Mouse (Mus musculus) heart, embryonic 16.5 days (tissue): ENCODE results near the gene Src. TPM values are rescaled to one million over a fixed set of nuclear protein-coding genes. Genes with fewer than 3 reads are reported as not detected.

Experiments
- ATAC-seq: fragments of 200-750 bp; cut with Nextera tagmentation; replicated peaks from 2 replicates; pipeline ENCODE4 v1.8.0; 2017; ENCODE audit warnings: moderate number of reproducible peaks; ENCODE audit not compliant: insufficient read depth, low FRiP score; ENCODE audit errors: extremely low read depth
- H3K27ac ChIP-seq: fragments of 300-500 bp; sonication (generic); 2 replicates; pipeline ENCODE4 v1.5.1; 2014; ENCODE audit warnings: mild to moderate bottlenecking, low read length, control low read depth, moderate library complexity
- H3K27me3 ChIP-seq: fragments of 300-500 bp; sonication (generic); 2 replicates; pipeline ENCODE4 v1.6.1; 2014; ENCODE audit warnings: low read length, mixed read lengths; ENCODE audit not compliant: control insufficient read depth, insufficient read depth
- H3K36me3 ChIP-seq: fragments of 300-500 bp; sonication (generic); 2 replicates; pipeline ENCODE4 v1.6.1; 2014; ENCODE audit not compliant: control insufficient read depth, insufficient read depth
- H3K4me1 ChIP-seq: fragments of 300-500 bp; sonication (generic); 2 replicates; pipeline ENCODE4 v1.6.1; 2014; ENCODE audit warnings: low read length, mixed read lengths; ENCODE audit not compliant: control insufficient read depth, insufficient read depth
- H3K4me2 ChIP-seq: fragments of 300-500 bp; sonication (generic); 2 replicates; pipeline ENCODE4 v1.6.1; 2014; ENCODE audit warnings: low read depth, mild to moderate bottlenecking, control low read depth, low read length
- H3K4me3 ChIP-seq: fragments of 300-500 bp; sonication (generic); 2 replicates; pipeline ENCODE4 v1.5.1; 2014; ENCODE audit warnings: mild to moderate bottlenecking, control low read depth, low read length
- H3K9ac ChIP-seq: fragments of 300-500 bp; sonication (generic); 2 replicates; pipeline ENCODE4 v1.6.1; 2014; ENCODE audit warnings: low read length, control low read depth
- H3K9me3 ChIP-seq: fragments of 300-500 bp; sonication (generic); replicated peaks from 2 replicates; pipeline ENCODE4 v1.6.1; 2016; ENCODE audit warnings: low read length; ENCODE audit not compliant: control insufficient read depth
- WGBS: fragments of 180-500 bp; shearing (Covaris S2); extraction: QIAGEN DNeasy Blood & Tissue Kit; methylation state at CpG from one replicate; pipeline ENCODE4 v1.1.7; 2014; 5-methylcytosine and 5-hydroxymethylcytosine counted together
- polyA plus RNA-seq: library from polyadenylated mRNA; unstranded; fragments of >200 nt; fragmentation: Nextera tagmentation; extraction: Ambion mirVana; gene quantifications from 2 replicates; pipeline ENCODE4 v1.2.1, GENCODE M21; 2015

The Src gene
- polyA plus RNA-seq, 1 experiment from 2014 or later = 5.7 TPM

DNA sequence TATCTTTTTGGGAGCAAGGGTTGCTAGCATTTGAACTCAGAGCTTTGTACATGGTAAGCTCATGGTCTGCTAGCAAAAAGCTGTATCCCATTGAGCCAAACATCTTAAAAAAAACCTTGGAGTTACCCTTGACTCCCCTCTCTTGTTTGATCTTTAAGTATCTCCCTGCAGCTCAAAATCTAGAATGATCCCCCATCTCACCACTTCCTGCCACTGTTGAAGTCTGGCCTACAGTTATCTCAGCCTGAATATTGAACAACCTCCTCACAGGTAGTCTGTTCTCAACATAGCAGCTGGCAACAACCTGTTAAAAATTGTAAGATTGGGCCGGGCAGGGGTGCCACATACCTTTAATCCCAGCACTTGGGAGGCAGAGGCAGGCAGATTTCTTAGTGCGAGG lies 17.0 kb upstream of the Src start:
- 0 out of 2 replicates have a peak, but pooled peaks cover under 1% of the 10 kb centered on the region for H3K4me1 ChIP-seq
- H3K4me2 ChIP-seq = no peak overlapping the region
- H3K27ac ChIP-seq = no peak overlapping the region
- no peak for ATAC-seq
- 81% methylated on average over 2 of the region's 2 CpGs for WGBS
- H3K36me3 ChIP-seq = peaks cover 10% of the 10 kb centered on the region
- no peak overlapping the region for H3K4me3 ChIP-seq
- no peaks in the 10 kb centered on the region for H3K27me3 ChIP-seq
- H3K9me3 ChIP-seq = no peaks in the 10 kb centered on the region
- no peak overlapping the region for H3K9ac ChIP-seq

DNA sequence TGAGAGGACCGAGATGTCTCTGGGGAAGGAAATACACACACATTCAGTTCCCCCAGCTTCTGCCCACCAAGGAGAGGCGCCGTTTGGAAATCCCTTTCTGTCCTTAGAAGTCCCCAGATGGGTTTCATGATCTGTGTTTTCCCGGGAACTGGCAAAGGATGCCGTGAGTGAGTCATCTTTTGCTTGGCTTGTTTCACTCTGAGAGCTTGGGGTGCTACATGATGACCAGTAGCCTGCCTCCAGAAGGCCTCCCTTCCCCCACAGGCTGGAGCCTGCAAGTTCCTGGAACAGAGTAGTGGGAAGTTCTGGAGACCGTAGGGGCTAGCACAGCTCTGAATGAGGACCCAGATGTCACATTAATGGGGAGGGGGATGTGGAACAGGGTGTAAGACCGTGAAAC lies 10.6 kb upstream of the Src start:
- Histone ChIP-seq H3K36me3 (no peaks in the 10 kb centered on the region), H3K9me3 (no peaks in the 10 kb centered on the region), H3K9ac (no peak overlapping the region), H3K4me1 (peaks cover 3% of the 10 kb centered on the region; the same call in 1 of the 2 replicates), H3K4me2 (no peak overlapping the region), H3K27ac (no peak overlapping the region), H3K4me3 (no peak overlapping the region), H3K27me3 (no peaks in the 10 kb centered on the region)
- peak; percentile 37; the same call in 1 of the 2 replicates for ATAC-seq
- WGBS = 70% methylated on average over 7 of the region's 7 CpGs

DNA sequence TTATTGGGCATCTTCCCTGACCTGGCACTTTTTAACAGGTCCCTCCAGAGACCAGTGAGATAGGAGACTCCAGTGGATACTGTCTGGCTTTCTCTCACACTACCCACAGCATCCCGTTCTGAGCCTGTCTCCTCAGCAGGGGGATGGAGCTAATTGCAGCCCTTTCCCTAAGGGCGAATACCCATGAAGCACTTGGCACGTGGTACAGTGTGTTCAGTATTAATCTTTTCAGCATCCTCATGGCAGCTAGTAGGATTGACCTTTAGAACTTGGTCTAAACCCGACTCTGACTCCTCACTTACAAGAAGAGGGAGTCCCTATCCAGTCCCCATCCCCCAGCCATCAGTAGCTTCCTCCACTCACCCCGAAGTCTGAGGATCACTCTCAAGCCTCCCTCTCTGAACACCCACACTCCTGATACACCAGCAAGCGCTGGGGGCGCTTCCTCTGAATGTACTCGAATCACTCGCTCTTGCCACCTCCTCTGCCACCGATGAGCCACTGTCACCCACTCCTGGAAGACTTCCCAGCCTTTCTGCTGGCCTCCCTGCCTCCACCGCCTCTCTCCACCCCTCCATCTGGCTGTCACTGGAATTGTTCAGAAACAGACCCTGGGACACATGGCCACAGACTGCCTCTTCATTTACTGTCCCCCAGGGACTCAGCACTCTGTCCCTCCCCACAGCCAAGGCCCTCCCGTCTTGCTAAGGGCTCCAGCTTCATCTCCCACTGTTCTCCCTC lies 8.3 kb upstream of the Src start:
- WGBS = 63% methylated on average over 12 of the region's 12 CpGs

DNA sequence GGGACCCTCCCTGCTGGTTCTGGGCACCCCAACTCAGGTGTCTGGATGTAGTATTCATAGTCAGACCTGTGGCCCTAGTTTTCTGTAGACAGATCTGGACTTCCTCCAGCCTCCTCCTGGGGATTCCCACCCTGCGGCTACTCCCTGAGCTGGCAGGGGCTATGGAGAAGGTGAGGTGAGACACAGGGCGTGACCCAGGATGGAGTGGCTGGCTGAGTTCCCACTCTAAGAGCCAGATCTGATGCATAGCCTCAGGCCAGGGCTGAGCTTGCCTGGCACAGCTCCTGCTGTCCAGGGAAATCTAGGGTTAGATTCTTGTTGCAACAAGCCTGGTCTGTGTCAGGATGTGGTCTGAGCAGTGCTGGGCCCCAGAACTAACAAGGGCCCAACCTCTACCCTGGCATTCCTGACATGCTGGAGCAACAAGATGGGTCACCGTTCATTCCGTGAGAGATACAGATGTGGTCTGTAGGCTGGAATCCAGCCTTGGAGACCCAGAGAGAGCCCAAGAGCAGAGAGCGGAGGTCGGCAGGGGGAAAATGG lies 7.0 kb upstream of the Src start:
- Histone ChIP-seq H3K27me3 (no peaks in the 10 kb centered on the region), H3K9me3 (no peaks in the 10 kb centered on the region), H3K4me2 (no peak overlapping the region), H3K27ac (no peak overlapping the region), H3K4me1 (peaks cover 3% of the 10 kb centered on the region; the same call in 1 of the 2 replicates), H3K9ac (no peak overlapping the region), H3K36me3 (no peaks in the 10 kb centered on the region), H3K4me3 (no peak overlapping the region)
- ATAC-seq = 0 out of 2 replicates have a peak, but pooled peaks have one; percentile 41
- 68% methylated on average over 6 of the region's 6 CpGs for WGBS

More for the DNA sequence above, 8.3 kb upstream of the Src start:
- no peak overlapping the region for H3K27ac ChIP-seq
- no peak overlapping the region for H3K9ac ChIP-seq
- H3K9me3 ChIP-seq = no peaks in the 10 kb centered on the region
- ATAC-seq = no peak
- no peak overlapping the region for H3K4me3 ChIP-seq
- no peaks in the 10 kb centered on the region for H3K27me3 ChIP-seq
- H3K36me3 ChIP-seq = no peaks in the 10 kb centered on the region
- peaks cover 3% of the 10 kb centered on the region; the same call in 1 of the 2 replicates for H3K4me1 ChIP-seq
- H3K4me2 ChIP-seq = no peak overlapping the region

DNA sequence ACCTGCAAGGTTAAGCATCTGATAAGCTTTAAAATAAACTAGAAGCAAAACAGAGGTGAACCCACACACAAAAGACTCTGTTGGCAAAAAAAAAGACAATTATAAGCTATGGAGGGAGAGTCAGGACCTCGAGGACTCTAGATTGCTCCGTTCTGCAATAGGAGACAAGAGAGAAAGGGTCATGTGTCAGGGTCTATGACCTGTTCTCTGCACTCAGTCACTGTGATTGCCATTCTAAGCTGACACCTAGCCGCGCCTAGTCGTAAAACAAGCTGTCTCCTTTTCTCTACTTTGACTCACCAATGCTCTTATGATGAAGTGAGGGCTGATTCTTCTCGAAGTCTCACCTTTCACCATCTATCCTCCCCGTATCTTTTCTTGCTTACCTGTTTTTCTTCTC lies 5.7 kb upstream of the Src start:
- no peaks in the 10 kb centered on the region for H3K27me3 ChIP-seq
- H3K4me3 ChIP-seq = no peak overlapping the region
- H3K27ac ChIP-seq = no peak overlapping the region
- H3K9me3 ChIP-seq = no peaks in the 10 kb centered on the region
- no peaks in the 10 kb centered on the region for H3K36me3 ChIP-seq
- H3K4me2 ChIP-seq = no peak overlapping the region
- H3K9ac ChIP-seq = no peak overlapping the region
- 77% methylated on average over 7 of the region's 7 CpGs for WGBS
- H3K4me1 ChIP-seq = peaks cover 3% of the 10 kb centered on the region; the same call in 1 of the 2 replicates
- no peak for ATAC-seq

DNA sequence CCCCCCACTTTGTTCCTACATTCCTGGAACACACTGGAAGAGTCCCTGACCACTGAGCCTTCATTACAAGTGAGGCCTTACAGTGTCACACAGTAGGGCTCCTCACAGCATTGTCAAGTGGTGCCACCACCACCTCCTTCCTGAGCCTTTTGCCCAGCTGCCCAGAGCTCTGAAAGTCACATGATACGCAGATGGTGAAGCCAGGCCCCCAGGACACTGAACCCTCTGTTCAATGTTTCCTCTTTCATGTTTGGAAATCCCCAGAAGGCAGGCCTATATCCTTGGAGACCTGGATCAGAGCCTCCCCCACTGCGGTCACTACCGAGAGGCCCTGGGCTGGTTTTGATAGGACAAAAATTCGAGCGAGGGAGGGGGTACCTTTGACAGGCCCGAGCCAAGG lies 1.0 kb upstream of the Src start:
- H3K4me3 ChIP-seq = no peak overlapping the region
- H3K9ac ChIP-seq = no peak overlapping the region
- WGBS = 59% methylated on average over 6 of the region's 6 CpGs
- no peaks in the 10 kb centered on the region for H3K9me3 ChIP-seq
- no peaks in the 10 kb centered on the region for H3K27me3 ChIP-seq
- H3K4me1 ChIP-seq = peaks cover 5% of the 10 kb centered on the region
- no peak for ATAC-seq
- no peaks in the 10 kb centered on the region for H3K36me3 ChIP-seq
- no peak overlapping the region for H3K4me2 ChIP-seq
- no peak overlapping the region for H3K27ac ChIP-seq

DNA sequence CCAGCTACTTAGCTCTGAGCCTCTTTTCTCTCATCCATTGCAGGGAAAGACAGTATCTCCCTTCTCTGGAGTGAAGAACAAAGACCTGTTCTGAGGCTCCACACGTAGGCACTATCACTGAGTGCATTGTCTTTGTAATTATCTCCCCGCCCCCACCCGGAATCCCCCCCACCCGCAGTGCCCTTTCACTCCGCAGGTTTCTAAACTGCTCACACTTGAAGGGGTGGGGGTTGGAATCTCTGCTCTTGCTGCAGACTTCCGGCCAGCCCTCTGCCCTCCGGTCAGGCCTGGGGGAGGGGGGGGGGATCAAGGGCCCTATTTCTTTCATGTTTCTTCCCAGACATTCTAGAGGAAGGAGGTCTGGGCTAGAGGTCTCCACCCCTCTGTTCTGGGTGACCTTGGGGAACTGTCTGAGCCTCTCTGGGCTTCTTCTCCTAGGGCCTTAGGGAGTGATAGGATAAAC lies 396 bp downstream of the Src start:
- H3K4me2 ChIP-seq = no peak overlapping the region
- H3K9me3 ChIP-seq = no peaks in the 10 kb centered on the region
- WGBS = 9% methylated on average over 7 of the region's 7 CpGs
- H3K36me3 ChIP-seq = no peaks in the 10 kb centered on the region
- H3K27ac ChIP-seq = no peak overlapping the region
- no peak for ATAC-seq
- no peak overlapping the region for H3K4me3 ChIP-seq
- no peaks in the 10 kb centered on the region for H3K27me3 ChIP-seq
- peaks cover 8% of the 10 kb centered on the region for H3K4me1 ChIP-seq
- no peak overlapping the region for H3K9ac ChIP-seq

DNA sequence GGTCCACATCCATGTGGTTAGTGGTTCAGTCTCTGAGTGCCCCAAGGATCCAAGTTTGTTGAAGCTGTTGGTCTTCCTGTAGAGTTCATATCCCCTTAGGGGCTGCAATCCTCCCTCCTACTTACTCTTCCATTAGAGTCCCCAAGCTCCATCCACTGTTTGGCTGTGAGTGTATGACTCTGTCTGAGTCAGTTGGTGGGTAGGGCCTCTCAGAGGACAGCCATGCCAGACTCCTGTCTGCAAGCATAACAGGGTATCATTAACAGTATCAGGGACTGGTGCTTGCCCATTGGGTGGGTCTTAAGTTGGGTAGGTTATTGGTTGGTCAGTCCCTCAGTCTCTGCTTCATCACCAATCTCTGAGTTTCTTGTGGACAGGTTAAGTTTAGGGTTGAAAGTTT lies 1.3 kb downstream of the Src start:
- no peak overlapping the region for H3K27ac ChIP-seq
- no peaks in the 10 kb centered on the region for H3K27me3 ChIP-seq
- ATAC-seq = no peak
- no peaks in the 10 kb centered on the region for H3K36me3 ChIP-seq
- peaks cover 10% of the 10 kb centered on the region for H3K4me1 ChIP-seq
- H3K9ac ChIP-seq = no peak overlapping the region
- H3K4me3 ChIP-seq = no peak overlapping the region
- no peaks in the 10 kb centered on the region for H3K9me3 ChIP-seq
- H3K4me2 ChIP-seq = no peak overlapping the region

DNA sequence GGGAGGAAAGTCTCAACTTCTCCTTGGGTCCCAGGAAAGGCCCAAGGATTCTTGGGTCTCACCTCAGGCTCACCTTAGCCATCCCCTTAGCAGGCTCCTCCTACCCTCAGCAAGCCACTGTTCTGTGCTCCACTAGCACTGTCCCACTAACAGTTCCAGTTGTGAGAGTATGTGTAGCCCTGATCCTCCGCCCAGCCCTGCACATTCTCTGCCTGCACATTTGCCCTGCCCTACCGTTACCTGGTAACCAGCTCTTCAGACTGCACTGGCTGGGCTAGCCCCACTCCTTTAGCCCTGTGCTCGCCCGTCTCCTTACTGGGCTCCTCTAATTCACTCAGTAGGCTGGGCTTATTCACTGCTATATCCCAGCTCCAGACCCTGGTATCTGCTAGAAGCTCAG lies 2.2 kb downstream of the Src start:
- H3K4me1 ChIP-seq = peaks cover 10% of the 10 kb centered on the region
- no peaks in the 10 kb centered on the region for H3K36me3 ChIP-seq
- no peaks in the 10 kb centered on the region for H3K9me3 ChIP-seq
- no peak overlapping the region for H3K27ac ChIP-seq
- H3K27me3 ChIP-seq = no peaks in the 10 kb centered on the region
- no peak overlapping the region for H3K4me2 ChIP-seq
- ATAC-seq = no peak
- 71% methylated on average over 4 of the region's 4 CpGs for WGBS
- H3K4me3 ChIP-seq = no peak overlapping the region
- H3K9ac ChIP-seq = no peak overlapping the region
